Mouse (Mus musculus): Measurements from ENCODE around the gene Mxd4. TPM values are rescaled to one million over a fixed set of nuclear protein-coding genes. Genes with fewer than 3 reads are reported as not detected.

Gene Mxd4
- 27.8 and 28.7 TPM in 2 replicates for polyA plus RNA-seq (2015; fragmentation: Nextera tagmentation; extraction: Ambion mirVana)

DNA sequence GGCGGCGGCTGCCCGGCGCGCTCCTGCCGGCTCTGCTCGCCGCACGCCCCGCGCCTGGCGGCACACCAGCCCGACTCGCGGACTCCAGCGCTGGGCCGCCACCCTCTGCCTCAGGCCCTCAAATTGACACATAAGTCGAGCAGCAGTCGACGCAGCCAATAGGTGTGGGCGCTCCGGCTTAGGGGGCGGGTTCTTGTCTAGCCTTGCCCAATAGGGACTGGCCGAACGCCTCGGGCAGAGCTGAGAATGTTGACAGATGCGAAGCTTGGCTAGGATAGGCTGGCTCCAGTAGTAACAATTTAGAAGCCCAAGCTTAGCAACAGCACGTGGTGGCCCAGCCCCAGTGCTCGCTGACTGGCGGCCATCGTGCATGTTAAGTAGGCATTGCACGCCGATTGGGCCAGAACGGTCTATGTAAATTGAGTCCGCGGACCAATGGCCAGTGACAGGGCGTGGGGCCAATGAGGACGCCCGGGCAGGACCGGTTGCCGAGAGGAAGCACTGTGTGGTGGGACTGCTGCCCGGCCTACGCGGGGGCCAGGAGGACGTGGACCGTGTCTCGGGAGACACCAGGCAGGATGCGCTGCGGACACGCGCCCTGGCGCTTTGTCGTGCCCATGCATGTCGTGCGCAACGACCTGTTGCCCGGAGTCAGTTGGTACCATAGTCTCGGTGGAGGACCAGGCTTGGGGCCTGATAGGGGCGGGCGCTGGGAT lies at the start of gene Mxd4:
Gene Mxd4, minus strand, starts transcription at position 120 of the 716 bp plus-strand sequence.

DNA sequence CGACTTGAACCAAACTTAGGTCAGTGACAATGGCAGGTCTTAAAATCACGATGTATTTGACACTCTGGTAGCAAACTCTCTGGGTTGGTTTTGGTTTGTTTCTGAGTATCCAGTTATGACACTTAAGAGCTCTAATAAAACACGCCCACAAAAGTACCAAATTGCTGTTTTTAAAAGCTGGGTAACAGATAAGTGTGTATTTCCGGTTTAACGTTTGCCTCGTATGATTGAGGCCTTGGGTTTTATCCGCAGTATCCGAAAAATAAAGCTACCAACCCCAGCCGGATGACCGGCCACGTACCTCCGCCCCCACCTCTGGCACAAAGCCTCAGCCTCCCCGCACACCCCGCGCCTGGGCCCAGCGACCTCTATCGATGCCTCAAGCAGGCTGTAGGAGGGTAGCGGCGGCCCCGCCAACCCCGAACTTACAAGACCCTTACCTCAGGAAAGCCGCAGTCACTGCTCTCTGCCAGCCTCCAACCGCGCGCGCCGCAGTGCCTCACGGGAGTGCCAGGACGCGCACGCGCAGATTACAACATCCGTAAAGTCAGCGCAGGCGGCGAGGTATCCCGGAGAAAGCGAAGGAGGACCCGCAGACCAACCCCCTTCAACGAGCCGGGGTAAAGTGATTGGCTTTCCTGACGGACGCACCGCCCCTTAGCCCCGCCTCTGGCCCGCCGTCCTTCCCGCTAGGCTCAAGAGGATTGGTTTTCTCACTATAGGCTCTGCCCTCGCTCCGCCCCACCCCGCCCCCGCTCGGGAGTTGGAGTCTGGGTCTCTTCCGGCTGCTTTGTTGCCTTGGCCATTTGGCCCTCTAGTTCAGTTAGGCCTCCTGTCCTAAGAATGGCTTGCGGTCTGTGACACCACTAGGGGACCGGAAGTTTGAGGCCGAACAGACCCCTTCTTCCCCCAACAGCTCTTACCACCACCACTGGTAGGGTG lies 18.3 kb downstream of the Mxd4 start, which contains the start of the genes Poln and Haus3:
Gene Poln, minus strand, starts transcription at position 499 of the 942 bp plus-strand sequence.
Gene Haus3, minus strand, starts transcription at position 578 of the 942 bp plus-strand sequence.

Other genes starting within 250 kb of the Mxd4 start
- gene Gm1673, start 204.3 kb downstream of the Mxd4 start, polyA plus RNA-seq (2015; fragmentation: Nextera tagmentation; extraction: Ambion mirVana): 20.2 and 22.3 TPM in 2 replicates
- gene Nat8l, start 191.7 kb downstream of the Mxd4 start, polyA plus RNA-seq (2015; fragmentation: Nextera tagmentation; extraction: Ambion mirVana): 0.05 and 0.08 TPM in 2 replicates
- gene Poln, start 18.3 kb downstream of the Mxd4 start, polyA plus RNA-seq (2015; fragmentation: Nextera tagmentation; extraction: Ambion mirVana): 0.28 and 0.30 TPM in 2 replicates
- 10.1 and 12.9 TPM in 2 replicates for gene Haus3, start 18.2 kb downstream of the Mxd4 start, polyA plus RNA-seq (2015; fragmentation: Nextera tagmentation; extraction: Ambion mirVana)
- gene Zfyve28, start 100.7 kb upstream of the Mxd4 start, polyA plus RNA-seq (2015; fragmentation: Nextera tagmentation; extraction: Ambion mirVana): 0.72 and 0.98 TPM in 2 replicates
- gene Cfap99, start 100.9 kb upstream of the Mxd4 start, polyA plus RNA-seq (2015; fragmentation: Nextera tagmentation; extraction: Ambion mirVana): 0.11 TPM in 1 of 2 replicates, not detected in the other
- 88.7 and 102 TPM in 2 replicates for gene Rnf4, start 148.6 kb upstream of the Mxd4 start, polyA plus RNA-seq (2015; fragmentation: Nextera tagmentation; extraction: Ambion mirVana)
- 4.3 and 5.2 TPM in 2 replicates for gene Fam193a, start 182.2 kb upstream of the Mxd4 start, polyA plus RNA-seq (2015; fragmentation: Nextera tagmentation; extraction: Ambion mirVana)

All from urinary bladder, postnatal 0 days (tissue).